27 mouse cellular contexts compared by ENCODE assay signal in the genomic region with DNA sequence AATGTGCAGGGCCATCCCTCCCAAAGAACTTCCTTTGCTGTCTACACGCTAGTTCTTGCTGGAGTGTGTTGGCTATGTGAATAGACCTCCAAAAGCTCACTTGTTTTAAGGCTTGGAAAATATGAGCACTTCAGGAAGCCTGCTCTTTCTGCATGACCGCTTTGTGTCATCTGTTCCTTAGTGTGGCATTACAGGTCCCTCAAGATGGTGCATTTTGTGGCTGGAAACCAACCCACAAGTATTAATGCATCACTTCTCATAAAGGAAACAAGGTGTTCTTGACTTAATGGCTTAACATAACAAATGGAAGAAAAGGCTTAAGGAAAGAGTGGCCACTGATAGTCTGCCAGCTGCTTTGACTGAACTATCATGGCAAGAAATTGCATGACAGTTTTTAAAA. TPM values are rescaled to one million over a fixed set of nuclear protein-coding genes. Genes with fewer than 3 reads are reported as not detected.
DNase-seq lines count a peak whose midpoint lies in the region; ATAC-seq lines count a peak whose summit lies in the region.
"Had no signal": no experiment of that assay in that cellular context is flagged by ENCODE, and none has a peak within 500 bp of the region (broad histone marks: within the 10 kb centered on the region; RNA-seq: fewer than 3 reads in every experiment).

No protein-coding gene starts in this region.

- H3K4me3 ChIP-seq in hindbrain, embryonic 14.5 days (replicated peaks; ENCODE audit: low read length), result no peak overlapping the region
- no peak overlapping the region for H3K4me3 ChIP-seq in hindbrain, embryonic 16.5 days (ENCODE audit: low read length)
- H3K4me3 ChIP-seq in forebrain, embryonic 11.5 days (ENCODE audit: low read depth, low read length), result no peak overlapping the region
- H3K4me3 ChIP-seq: embryonic facial prominence, embryonic 13.5 days; embryonic facial prominence, embryonic 15.5 days; erythroblast, embryonic 14.5 days; forebrain, embryonic 10.5 days; forebrain, embryonic 13.5 days; forebrain, embryonic 15.5 days had no signal

- H3K27ac ChIP-seq in hindbrain, embryonic 14.5 days, result no peak overlapping the region
- H3K27ac ChIP-seq in hindbrain, embryonic 16.5 days (ENCODE audit: low read depth, low read length), result no peak overlapping the region
- no peak overlapping the region for H3K27ac ChIP-seq in forebrain, embryonic 11.5 days (ENCODE audit: low read depth, low read length)
- H3K27ac ChIP-seq: embryonic facial prominence, embryonic 13.5 days; embryonic facial prominence, embryonic 15.5 days; forebrain, embryonic 10.5 days; forebrain, embryonic 13.5 days; forebrain, embryonic 15.5 days had no signal

- H3K27me3 ChIP-seq in hindbrain, embryonic 14.5 days (ENCODE audit: control insufficient read depth, insufficient read depth, low read length), result 0 out of 2 replicates have a peak, but pooled peaks cover 3% of the 10 kb centered on the region
- no peaks in the 10 kb centered on the region for H3K27me3 ChIP-seq in hindbrain, embryonic 16.5 days (replicated peaks; ENCODE audit: control insufficient read depth, insufficient read depth, low read length)
- H3K27me3 ChIP-seq in forebrain, embryonic 11.5 days (ENCODE audit: control insufficient read depth, insufficient read depth, low read length), result peaks cover 10% of the 10 kb centered on the region; the same call in 1 of the 2 replicates
- H3K27me3 ChIP-seq: embryonic facial prominence, embryonic 15.5 days; forebrain, embryonic 15.5 days; Patski had no signal

- DNase-seq in hindbrain, embryonic 14.5 days (ENCODE audit: low spot score), result peak; percentile 22
- DNase-seq in CD4-positive helper T cell, adult 2 months (ENCODE audit: low read depth, low spot score), result peak; percentile 20
- peak; percentile 14 for DNase-seq in induced T-regulatory cell, adult 2 months (ENCODE audit: low read depth)
- no peak for DNase-seq in forebrain, embryonic 11.5 days (ENCODE audit: low spot score)
- DNase-seq in adrenal gland, adult 8-10 months, result no peak
- DNase-seq in natural killer cell, adult 2 months (ENCODE audit: low spot score in 2 of 2), result no peak
- DNase-seq: adrenal gland, postnatal 10 days; adrenal gland, postnatal 25 days; B cell, adult 2 months; cerebellum, adult 11 months; cerebellum, adult 18-20 months; cerebellum, adult 8-10 months; cerebellum, adult 9-11 months; cerebellum, postnatal 14 days; cerebellum, postnatal 36 days; embryo, embryonic 11 days; forebrain, postnatal 0 days had no signal

- no peaks in the 10 kb centered on the region for H3K9me3 ChIP-seq in hindbrain, embryonic 14.5 days (ENCODE audit: control insufficient read depth, low read length)
- H3K9me3 ChIP-seq in hindbrain, embryonic 16.5 days (ENCODE audit: control insufficient read depth, low read length), result no peaks in the 10 kb centered on the region
- H3K9me3 ChIP-seq in forebrain, embryonic 11.5 days (ENCODE audit: control insufficient read depth, low read length), result no peaks in the 10 kb centered on the region
- H3K9me3 ChIP-seq: embryonic facial prominence, embryonic 13.5 days; embryonic facial prominence, embryonic 15.5 days; forebrain, embryonic 10.5 days; forebrain, embryonic 13.5 days; forebrain, embryonic 15.5 days; G1E had no signal

- no peak for ATAC-seq in hindbrain, embryonic 14.5 days (ENCODE audit: low FRiP score)
- ATAC-seq in hindbrain, embryonic 16.5 days, result no peak
- ATAC-seq in forebrain, embryonic 11.5 days (replicated peaks; ENCODE audit: low FRiP score), result no peak
- ATAC-seq: activated CD4-positive, CD25-positive, alpha-beta regulatory T cell, adult 4 months; forebrain, embryonic 13.5 days; forebrain, embryonic 15.5 days; forebrain, postnatal 0 days; Patski had no signal

- no peak overlapping the region for H3K4me2 ChIP-seq in hindbrain, embryonic 14.5 days (replicated peaks)
- no peak overlapping the region for H3K4me2 ChIP-seq in hindbrain, embryonic 16.5 days (ENCODE audit: low read length)
- no peak overlapping the region for H3K4me2 ChIP-seq in forebrain, embryonic 11.5 days (ENCODE audit: low read depth, low read length, severe bottlenecking)
- H3K4me2 ChIP-seq: embryonic facial prominence, embryonic 13.5 days; embryonic facial prominence, embryonic 15.5 days; forebrain, embryonic 13.5 days; forebrain, embryonic 15.5 days had no signal

- H3K4me1 ChIP-seq in hindbrain, embryonic 14.5 days (replicated peaks; ENCODE audit: control insufficient read depth, insufficient read depth, low read length), result peaks cover 13% of the 10 kb centered on the region; the same call in 1 of the 2 replicates
- peaks cover 8% of the 10 kb centered on the region for H3K4me1 ChIP-seq in hindbrain, embryonic 16.5 days (ENCODE audit: control insufficient read depth, insufficient read depth, low read depth, low read length)
- peaks cover 2% of the 10 kb centered on the region; the same call in 1 of the 2 replicates for H3K4me1 ChIP-seq in forebrain, embryonic 11.5 days (replicated peaks; ENCODE audit: control insufficient read depth, insufficient read depth, low read length)

- H3K36me3 ChIP-seq in hindbrain, embryonic 14.5 days (replicated peaks; ENCODE audit: control insufficient read depth, insufficient read depth), result no peaks in the 10 kb centered on the region
- no peaks in the 10 kb centered on the region for H3K36me3 ChIP-seq in hindbrain, embryonic 16.5 days (ENCODE audit: control insufficient read depth, insufficient read depth, low read length)
- H3K36me3 ChIP-seq in forebrain, embryonic 11.5 days (ENCODE audit: control insufficient read depth, insufficient read depth, low read length), result no peaks in the 10 kb centered on the region
- H3K36me3 ChIP-seq: embryonic facial prominence, embryonic 13.5 days; embryonic facial prominence, embryonic 15.5 days; forebrain, embryonic 10.5 days; forebrain, embryonic 15.5 days; G1E had no signal

- 89% methylated on average over 2 of the region's 2 CpGs for WGBS in hindbrain, embryonic 14.5 days
- 91% methylated on average over 2 of the region's 2 CpGs for WGBS in hindbrain, embryonic 16.5 days
- WGBS in forebrain, embryonic 11.5 days, result 86% methylated on average over 2 of the region's 2 CpGs

- H3K9ac ChIP-seq in hindbrain, embryonic 14.5 days, result no peak overlapping the region
- no peak overlapping the region for H3K9ac ChIP-seq in hindbrain, embryonic 16.5 days (ENCODE audit: low read depth, low read length)
- no peak overlapping the region for H3K9ac ChIP-seq in forebrain, embryonic 11.5 days (ENCODE audit: low read length)
- H3K9ac ChIP-seq: embryonic facial prominence, embryonic 13.5 days; embryonic facial prominence, embryonic 15.5 days; forebrain, embryonic 13.5 days; forebrain, embryonic 15.5 days; forebrain, postnatal 0 days had no signal

RNA-seq across cellular contexts. Expression of gene Nrp1, which starts 5.6 kb away (rescaled TPM):
- polyA plus RNA-seq in hindbrain, embryonic 14.5 days (2014; fragmentation: Nextera tagmentation; extraction: Ambion mirVana), result 72.7 and 82.2 TPM in 2 replicates
- 82.9 and 87.0 TPM in 2 replicates for polyA plus RNA-seq in hindbrain, embryonic 16.5 days (2015; fragmentation: Nextera tagmentation; extraction: Ambion mirVana)
- 28.0 and 28.3 TPM in 2 replicates for polyA plus RNA-seq in forebrain, embryonic 11.5 days (2014; fragmentation: Nextera tagmentation; extraction: Ambion mirVana)
- 100 to 1,000 TPM in 2 of 4 experiments, 10 to 100 TPM in 2; 70.0 to 135 (median 99.1) TPM for total RNA-seq in adrenal gland, adult 8-10 months (2022)
- polyA plus RNA-seq: G1E had no signal

Comparison
In these comparisons a context has a peak if more than half of its experiments do, and no peak if none do; other contexts are left out.
1. DNase-seq: peak in hindbrain, embryonic 14.5 days (single experiment), CD4-positive helper T cell, adult 2 months (single experiment) and induced T-regulatory cell, adult 2 months (single experiment); none in forebrain, embryonic 11.5 days (single experiment), adrenal gland, adult 8-10 months (single experiment) and natural killer cell, adult 2 months (0 of 2).